Mouse (Mus musculus): ENCODE results near the gene Grin2c. TPM values are rescaled to one million over a fixed set of nuclear protein-coding genes. Genes with fewer than 3 reads are reported as not detected.
A peak's percentile ranks its signal among the peaks of the same experiment; 100 is the strongest.

Gene Grin2c
- polyA plus RNA-seq, 1 experiment from 2014 or later: 0.07 TPM

DNA sequence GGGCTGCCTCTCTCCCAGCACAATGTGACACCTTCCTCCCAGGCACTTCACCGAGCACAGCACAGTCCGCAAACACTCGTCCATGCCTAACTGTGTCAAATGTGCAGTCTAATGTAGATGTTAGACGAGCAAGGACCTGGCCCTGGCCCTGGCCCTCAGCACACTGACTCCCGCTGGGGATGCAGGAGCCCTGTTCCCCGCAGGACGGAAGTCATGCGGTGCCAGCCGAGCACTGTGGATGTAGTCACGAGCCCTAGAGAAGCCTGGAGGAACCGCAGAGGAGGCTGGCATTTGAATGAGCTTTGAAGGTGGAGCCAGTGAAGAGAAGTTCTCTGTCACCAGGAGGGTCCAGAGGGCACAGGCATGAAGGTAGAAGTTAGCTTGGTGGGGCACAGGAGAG, 43.6 kb downstream of the Grin2c start:
- Histone ChIP-seq H3K27ac (replicated peaks) (peak overlapping the region; percentile 1), H3K4me1 (peaks cover 87% of the 10 kb centered on the region), H3K9me3 (no peaks in the 10 kb centered on the region), H3K4me3 (no peak overlapping the region), H3K27me3 (replicated peaks; ENCODE audit: low read depth, poor library complexity, severe bottlenecking) (peaks cover 59% of the 10 kb centered on the region), H3K36me3 (replicated peaks) (peaks cover 2% of the 10 kb centered on the region; the same call in 1 of the 2 replicates)
- no peak for DNase-seq (ENCODE audit: low spot score)
- WGBS: 68% methylated on average over 11 of the region's 11 CpGs

GRCm38 (mm10) chr11:115222570-115222969, 44.5 kb downstream of the Grin2c start:
- DNase-seq (ENCODE audit: low spot score): no peak
- Histone ChIP-seq H3K9me3 (no peaks in the 10 kb centered on the region), H3K4me3 (no peak overlapping the region), H3K27me3 (replicated peaks; ENCODE audit: low read depth, poor library complexity, severe bottlenecking) (peaks cover 53% of the 10 kb centered on the region), H3K27ac (replicated peaks) (0 out of 2 replicates have a peak overlapping the region, but pooled peaks have one; percentile 3), H3K4me1 (peaks cover 87% of the 10 kb centered on the region), H3K36me3 (replicated peaks) (no peaks in the 10 kb centered on the region; the same call in 1 of the 2 replicates)
- WGBS: 24% methylated on average over 5 of the region's 5 CpGs

GRCm38 (mm10) chr11:115222077-115222476, 45.0 kb downstream of the Grin2c start:
- DNase-seq (ENCODE audit: low spot score): no peak
- Histone ChIP-seq H3K36me3 (replicated peaks) (no peaks in the 10 kb centered on the region; the same call in 1 of the 2 replicates), H3K4me3 (no peak overlapping the region), H3K4me1 (peaks cover 87% of the 10 kb centered on the region), H3K27me3 (replicated peaks; ENCODE audit: low read depth, poor library complexity, severe bottlenecking) (peaks cover 53% of the 10 kb centered on the region), H3K27ac (replicated peaks) (no peak overlapping the region), H3K9me3 (no peaks in the 10 kb centered on the region)
- 52% methylated on average over 12 of the region's 12 CpGs for WGBS

- WGBS: 88% methylated on average over 10 of the region's 10 CpGs
- H3K9me3 ChIP-seq: no peaks in the 10 kb centered on the region
- H3K27me3 ChIP-seq (replicated peaks; ENCODE audit: low read depth, poor library complexity, severe bottlenecking): peaks cover 42% of the 10 kb centered on the region
- H3K4me1 ChIP-seq: peaks cover 72% of the 10 kb centered on the region
- no peaks in the 10 kb centered on the region for H3K36me3 ChIP-seq (replicated peaks)
- DNase-seq (ENCODE audit: low spot score): no peak
- H3K4me3 ChIP-seq: no peak overlapping the region
- no peak overlapping the region for H3K27ac ChIP-seq (replicated peaks)
Observed at GRCm38 (mm10) chr11:115219685-115220084, 47.4 kb downstream of the Grin2c start.

GRCm38 (mm10) chr11:115219263-115219662, 47.8 kb downstream of the Grin2c start:
- no peak for DNase-seq (ENCODE audit: low spot score)
- peaks cover 40% of the 10 kb centered on the region for H3K27me3 ChIP-seq (replicated peaks; ENCODE audit: low read depth, poor library complexity, severe bottlenecking)
- H3K9me3 ChIP-seq: no peaks in the 10 kb centered on the region
- no peaks in the 10 kb centered on the region for H3K36me3 ChIP-seq (replicated peaks)
- peaks cover 72% of the 10 kb centered on the region for H3K4me1 ChIP-seq
- 62% methylated on average over 9 of the region's 9 CpGs for WGBS
- H3K4me3 ChIP-seq: no peak overlapping the region
- H3K27ac ChIP-seq (replicated peaks): no peak overlapping the region

DNA sequence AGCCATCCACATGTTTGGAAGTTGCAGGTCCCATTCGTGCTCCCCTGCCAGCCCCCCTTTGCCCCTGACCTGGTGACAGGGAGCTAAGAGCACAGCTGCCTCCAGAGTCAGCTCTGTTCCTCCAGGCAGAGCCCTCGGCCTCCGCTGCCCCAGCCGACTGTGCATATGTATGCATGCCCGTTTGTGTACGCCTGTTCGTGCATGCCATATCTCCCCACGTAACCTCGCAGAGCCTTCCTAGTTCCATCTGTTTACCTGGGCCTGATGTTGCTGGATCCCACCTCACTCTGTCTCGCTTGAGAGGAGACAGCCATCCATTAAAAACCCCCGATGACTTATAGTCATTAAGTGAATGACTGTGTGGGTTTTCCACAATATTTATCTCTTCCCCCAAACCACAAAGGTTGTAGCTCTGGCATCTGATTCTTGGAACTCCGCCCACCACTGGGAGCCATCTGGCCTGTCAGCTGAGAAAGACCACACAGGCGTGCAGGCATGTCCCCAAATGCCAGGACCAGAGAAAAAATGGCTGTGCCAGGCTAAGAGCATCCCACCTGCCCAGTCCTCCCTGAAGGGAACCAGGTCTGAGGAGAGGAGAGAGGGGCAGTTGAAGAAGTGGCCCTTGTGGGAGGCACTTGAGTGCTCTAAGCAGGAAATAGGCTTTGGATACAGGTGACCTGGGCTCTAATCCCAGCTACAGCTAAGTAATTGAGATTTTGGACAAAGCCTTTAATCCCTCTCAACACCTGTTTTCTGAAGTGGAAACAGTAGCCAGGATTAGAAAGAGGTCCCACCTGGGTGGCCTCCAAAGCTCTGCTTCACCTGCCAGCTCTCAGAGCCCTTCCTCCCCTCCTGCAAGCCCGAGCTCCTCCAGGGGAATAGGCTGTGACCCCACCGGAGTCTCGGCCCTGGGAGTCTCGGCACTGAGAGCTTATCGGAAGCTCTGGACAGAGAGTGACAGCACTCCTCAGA, 49.3 kb downstream of the Grin2c start:
- DNase-seq (ENCODE audit: low spot score): no peak
- 65% methylated on average over 18 of the region's 18 CpGs for WGBS
- no peak overlapping the region for H3K4me3 ChIP-seq
- H3K4me1 ChIP-seq: peaks cover 66% of the 10 kb centered on the region
- H3K9me3 ChIP-seq: no peaks in the 10 kb centered on the region
- H3K27me3 ChIP-seq (replicated peaks; ENCODE audit: low read depth, poor library complexity, severe bottlenecking): peaks cover 42% of the 10 kb centered on the region
- 0 out of 2 replicates have a peak overlapping the region, but pooled peaks have one; percentile 19 for H3K27ac ChIP-seq (replicated peaks)
- no peaks in the 10 kb centered on the region for H3K36me3 ChIP-seq (replicated peaks)

- DNase-seq (ENCODE audit: low spot score): peak; percentile 39
- Histone ChIP-seq H3K27ac (replicated peaks) (no peak overlapping the region), H3K27me3 (replicated peaks; ENCODE audit: low read depth, poor library complexity, severe bottlenecking) (peaks cover 29% of the 10 kb centered on the region), H3K36me3 (replicated peaks) (no peaks in the 10 kb centered on the region), H3K4me1 (peaks cover 76% of the 10 kb centered on the region), H3K4me3 (no peak overlapping the region), H3K9me3 (no peaks in the 10 kb centered on the region)
- 34% methylated on average over 5 of the region's 5 CpGs for WGBS
Observed at GRCm38 (mm10) chr11:115215123-115215522, 51.9 kb downstream of the Grin2c start.

DNA sequence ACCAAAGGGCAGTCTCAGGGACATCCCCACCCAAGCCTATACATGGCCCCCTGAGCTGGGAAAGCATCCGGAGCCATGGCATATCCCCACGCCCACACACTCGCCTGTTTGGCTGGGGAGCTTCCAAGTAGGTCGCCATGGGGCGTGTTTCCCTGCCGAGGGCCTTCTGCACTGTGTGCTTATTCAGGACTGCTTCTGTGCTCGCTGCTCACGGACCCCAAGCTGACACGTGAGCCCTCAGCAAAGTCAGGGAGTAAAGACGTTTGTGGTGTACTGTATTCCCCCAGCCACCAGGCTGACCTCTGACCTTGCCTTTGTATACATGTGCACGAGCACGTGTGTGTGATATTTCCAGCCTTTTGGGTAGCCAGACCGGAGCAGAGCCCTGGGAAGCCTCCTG, 54.9 kb downstream of the Grin2c start:
- WGBS: 45% methylated on average over 13 of the region's 13 CpGs
- Histone ChIP-seq H3K4me3 (no peak overlapping the region), H3K4me1 (peaks cover 58% of the 10 kb centered on the region), H3K27ac (replicated peaks) (no peak overlapping the region), H3K9me3 (no peaks in the 10 kb centered on the region), H3K36me3 (replicated peaks) (peaks cover 16% of the 10 kb centered on the region), H3K27me3 (replicated peaks; ENCODE audit: low read depth, poor library complexity, severe bottlenecking) (peaks cover 22% of the 10 kb centered on the region)
- DNase-seq (ENCODE audit: low spot score): no peak

DNA sequence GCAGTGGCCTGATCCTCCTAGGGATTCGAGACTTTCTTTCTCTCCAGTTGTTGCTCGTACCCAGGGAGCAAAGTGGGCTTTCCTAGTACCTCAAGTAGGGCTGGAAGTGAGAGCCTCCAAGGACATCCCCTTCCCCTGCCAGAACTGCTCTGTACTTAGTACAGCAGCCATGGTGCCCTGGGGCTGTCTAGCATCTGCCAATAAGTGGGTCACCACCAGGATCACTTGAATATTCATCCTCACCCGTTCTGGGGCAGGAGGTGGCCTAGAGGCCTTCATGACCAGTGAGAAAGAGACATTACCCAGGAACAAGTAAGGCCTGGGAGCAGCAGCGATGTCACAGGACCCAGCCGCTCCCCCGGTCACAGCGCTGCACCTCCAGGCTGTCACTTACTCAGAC, 57.1 kb downstream of the Grin2c start:
- Histone ChIP-seq H3K27me3 (replicated peaks; ENCODE audit: low read depth, poor library complexity, severe bottlenecking) (peaks cover 38% of the 10 kb centered on the region), H3K4me1 (peaks cover 51% of the 10 kb centered on the region), H3K4me3 (no peak overlapping the region), H3K36me3 (replicated peaks) (peaks cover 37% of the 10 kb centered on the region), H3K27ac (replicated peaks) (0 out of 2 replicates have a peak overlapping the region, but pooled peaks have one; percentile 16), H3K9me3 (no peaks in the 10 kb centered on the region)
- DNase-seq (ENCODE audit: low spot score): no peak
- WGBS: 68% methylated on average over 7 of the region's 7 CpGs

DNA sequence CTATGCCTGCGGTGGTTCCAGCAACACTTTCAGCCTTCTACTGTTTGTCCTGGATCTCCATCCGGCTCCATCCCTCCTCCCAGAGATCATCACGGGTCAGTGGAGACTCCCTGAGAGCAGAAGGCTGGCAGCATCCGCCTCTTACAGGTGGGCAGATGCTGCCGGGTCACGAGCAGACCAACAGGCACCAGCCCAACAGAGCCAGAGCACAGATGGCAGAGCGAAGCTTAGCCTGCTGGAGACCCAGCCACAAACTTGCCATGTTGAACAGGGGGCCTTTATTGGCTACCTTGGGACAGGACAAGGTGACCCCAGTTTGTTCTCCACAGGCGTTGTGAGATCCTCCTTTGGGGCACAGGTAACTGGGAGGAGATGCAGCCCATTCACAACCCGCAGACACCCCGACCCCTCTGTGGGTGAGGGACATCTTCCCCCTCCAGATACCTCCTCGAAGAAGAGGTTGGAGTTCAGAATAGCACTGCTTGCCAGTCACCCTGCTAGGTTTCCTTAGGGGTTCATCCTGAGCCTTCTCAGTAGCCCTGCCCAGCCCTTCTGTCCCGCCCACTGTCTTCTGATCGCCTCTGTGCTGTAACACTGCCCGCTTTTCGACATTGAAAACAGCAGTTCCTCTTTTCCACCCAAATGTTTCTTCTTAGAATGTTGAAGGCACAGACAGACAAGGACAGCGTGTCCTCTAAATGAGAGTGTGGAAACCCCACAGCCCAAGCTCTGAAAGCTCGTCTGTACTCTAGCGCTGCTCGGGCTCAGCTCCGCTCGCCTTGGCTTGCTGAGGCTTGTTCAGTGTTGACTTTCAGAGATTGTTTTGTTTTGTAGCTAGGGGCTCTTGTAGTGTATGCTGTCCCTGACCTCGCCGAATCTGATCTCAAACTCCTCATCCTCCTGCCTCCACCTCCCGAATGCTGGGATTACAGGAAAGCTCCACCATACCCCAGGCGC, 58.0 kb downstream of the Grin2c start:
- H3K36me3 ChIP-seq (replicated peaks): peaks cover 39% of the 10 kb centered on the region
- DNase-seq (ENCODE audit: low spot score): no peak
- H3K4me3 ChIP-seq: no peak overlapping the region
- H3K27ac ChIP-seq (replicated peaks): 0 out of 2 replicates have a peak overlapping the region, but pooled peaks have one; percentile 16
- no peaks in the 10 kb centered on the region for H3K9me3 ChIP-seq
- H3K4me1 ChIP-seq: peaks cover 45% of the 10 kb centered on the region
- peaks cover 39% of the 10 kb centered on the region for H3K27me3 ChIP-seq (replicated peaks; ENCODE audit: low read depth, poor library complexity, severe bottlenecking)
- 80% methylated on average over 25 of the region's 25 CpGs for WGBS

GRCm38 (mm10) chr11:115208126-115208525, 58.9 kb downstream of the Grin2c start:
- WGBS: 89% methylated on average over 12 of the region's 12 CpGs
- Histone ChIP-seq H3K4me1 (peaks cover 38% of the 10 kb centered on the region), H3K27ac (replicated peaks) (no peak overlapping the region), H3K36me3 (replicated peaks) (peaks cover 39% of the 10 kb centered on the region), H3K27me3 (replicated peaks; ENCODE audit: low read depth, poor library complexity, severe bottlenecking) (peaks cover 29% of the 10 kb centered on the region), H3K9me3 (no peaks in the 10 kb centered on the region), H3K4me3 (no peak overlapping the region)
- DNase-seq (ENCODE audit: low spot score): no peak

- Histone ChIP-seq H3K4me3 (no peak overlapping the region), H3K36me3 (replicated peaks) (peaks cover 53% of the 10 kb centered on the region), H3K4me1 (0 out of 2 replicates have a peak, but pooled peaks cover 4% of the 10 kb centered on the region), H3K27ac (replicated peaks) (no peak overlapping the region), H3K9me3 (no peaks in the 10 kb centered on the region), H3K27me3 (replicated peaks; ENCODE audit: low read depth, poor library complexity, severe bottlenecking) (peaks cover 21% of the 10 kb centered on the region)
- WGBS: 93% methylated on average over 9 of the region's 9 CpGs
- DNase-seq (ENCODE audit: low spot score): no peak
Observed at GRCm38 (mm10) chr11:115202756-115203155, 64.3 kb downstream of the Grin2c start.

All from embryonic facial prominence, embryonic 10.5 days (tissue).